Mouse (Mus musculus) lung, postnatal 10 days (tissue): ENCODE data around the gene Mfap3l.
A peak's percentile ranks its signal among the peaks of the same experiment; 100 is the strongest.
"Not testable (repeated sequence)": the region's sequence is repeated elsewhere in the genome, so short reads cannot be mapped to it uniquely, and the experiment has no call there.

Experiments used
- DNase-seq: peaks from one replicate; pipeline ENCODE4 v3.0.0; 2021

Mfap3l gene

DNA sequence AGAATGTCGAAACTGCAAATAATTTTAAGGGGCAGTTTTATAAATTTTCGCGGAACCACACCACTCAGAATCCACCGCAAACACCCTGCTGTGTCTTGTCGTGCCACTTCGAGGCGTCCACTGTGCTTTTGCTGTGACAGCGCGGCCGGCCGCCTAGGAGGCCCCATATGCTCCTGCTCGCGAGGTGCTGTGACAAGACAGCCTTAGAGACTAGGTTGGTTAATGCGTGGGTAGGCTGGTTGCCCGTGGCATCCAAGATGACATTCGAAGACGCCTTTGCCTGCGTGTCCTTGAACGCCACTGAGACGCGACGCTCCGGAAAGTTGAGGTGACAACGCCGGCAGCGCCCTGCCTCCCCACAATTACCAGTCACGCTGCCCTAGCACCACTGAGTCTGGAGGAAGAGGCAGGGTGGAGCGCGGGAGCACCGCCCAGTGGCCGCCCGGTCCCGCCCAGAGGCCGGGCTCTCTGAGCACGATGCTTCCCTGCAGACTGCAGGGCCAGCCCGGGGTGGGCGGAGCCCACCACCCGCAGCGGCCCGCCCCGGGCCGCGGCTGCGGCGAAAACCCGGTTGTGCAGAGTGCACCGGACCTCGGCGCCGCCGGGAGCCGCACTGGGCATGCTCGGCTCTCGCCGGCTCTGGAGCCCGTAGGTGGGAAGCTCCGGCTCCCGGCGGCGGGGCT is at the start of gene Mfap3l:
Gene Mfap3l, plus strand, starts transcription at position 578 of the 683 bp plus-strand sequence.
- DNase-seq: peak; percentile 94

DNA sequence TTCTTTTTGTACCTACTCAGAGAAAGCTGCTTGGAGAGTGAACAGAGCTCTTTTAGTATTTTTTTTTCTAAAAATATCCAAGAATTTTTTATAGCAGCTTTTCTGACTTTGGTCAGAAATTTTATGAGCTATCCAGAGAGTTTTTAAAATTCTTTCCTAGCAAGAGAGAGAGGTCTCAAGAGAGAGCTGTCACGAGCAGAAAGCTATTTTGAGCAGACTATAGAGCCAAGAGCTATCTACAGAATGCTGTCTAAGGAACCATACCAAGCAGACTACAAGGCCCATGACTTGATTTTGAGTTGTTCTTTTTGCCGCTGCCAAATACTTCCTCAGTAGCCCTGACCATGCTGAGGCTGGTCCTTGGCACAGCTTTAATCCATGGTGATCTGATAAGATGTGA is 49.3 kb upstream of the Mfap3l start:
- DNase-seq: no peak

DNA sequence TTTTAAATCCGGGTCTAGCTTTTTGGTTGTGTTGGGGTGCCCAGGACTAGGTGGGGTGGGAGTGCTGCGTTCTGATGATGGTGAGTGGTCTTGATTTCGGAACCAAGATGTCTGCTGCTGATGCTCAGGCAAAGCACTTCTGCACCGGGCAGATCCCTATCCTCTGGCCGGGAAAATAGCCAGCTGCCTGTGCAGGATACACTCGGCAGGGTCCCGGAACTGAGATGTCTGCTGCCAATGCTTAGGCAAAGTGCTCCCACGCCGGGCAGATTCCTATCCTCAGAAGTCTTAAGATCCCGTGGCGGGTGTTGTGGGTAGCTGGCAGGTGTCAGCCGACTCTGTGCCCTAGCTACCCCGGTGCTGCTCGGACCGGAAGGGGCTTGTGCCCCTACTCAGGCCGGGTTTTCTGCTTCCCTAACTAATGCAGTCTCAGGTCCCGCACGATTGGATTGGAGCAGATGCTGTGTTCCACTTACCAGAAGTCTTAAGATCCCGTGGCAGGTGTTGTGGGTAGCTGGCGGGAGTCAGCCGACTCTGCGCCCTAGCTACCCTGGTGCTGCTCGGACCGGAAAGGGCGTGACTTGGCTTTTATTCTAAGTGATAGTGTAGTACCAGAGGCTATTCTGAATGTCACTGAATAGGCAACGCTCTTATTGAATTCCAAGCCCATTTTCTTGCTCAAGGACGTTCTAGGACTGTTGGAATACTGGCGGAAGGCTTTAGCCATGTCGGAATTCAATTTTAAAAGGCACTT is 41.1 kb upstream of the Mfap3l start:
- DNase-seq: not testable (repeated sequence)

DNA sequence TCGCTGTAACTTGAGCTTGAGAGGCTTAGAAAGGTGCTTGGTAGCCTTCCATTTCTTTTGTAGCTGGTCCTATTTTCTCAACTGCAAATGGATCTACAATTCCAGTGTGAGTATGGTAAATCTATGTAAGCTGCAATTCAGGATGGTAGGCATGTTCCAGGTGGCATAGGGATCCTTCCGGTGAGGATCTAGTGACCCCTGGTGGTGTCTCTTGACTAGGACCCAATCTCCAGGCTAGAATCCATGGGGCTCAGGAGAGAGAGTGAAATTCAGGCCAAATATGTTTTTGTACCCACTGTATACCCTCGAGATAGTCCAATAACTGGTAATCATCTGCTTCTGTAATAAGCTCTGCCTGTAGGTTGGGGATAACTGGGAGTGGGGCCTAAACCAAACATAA is 37.9 kb upstream of the Mfap3l start:
- peak; percentile 6 for DNase-seq

DNA sequence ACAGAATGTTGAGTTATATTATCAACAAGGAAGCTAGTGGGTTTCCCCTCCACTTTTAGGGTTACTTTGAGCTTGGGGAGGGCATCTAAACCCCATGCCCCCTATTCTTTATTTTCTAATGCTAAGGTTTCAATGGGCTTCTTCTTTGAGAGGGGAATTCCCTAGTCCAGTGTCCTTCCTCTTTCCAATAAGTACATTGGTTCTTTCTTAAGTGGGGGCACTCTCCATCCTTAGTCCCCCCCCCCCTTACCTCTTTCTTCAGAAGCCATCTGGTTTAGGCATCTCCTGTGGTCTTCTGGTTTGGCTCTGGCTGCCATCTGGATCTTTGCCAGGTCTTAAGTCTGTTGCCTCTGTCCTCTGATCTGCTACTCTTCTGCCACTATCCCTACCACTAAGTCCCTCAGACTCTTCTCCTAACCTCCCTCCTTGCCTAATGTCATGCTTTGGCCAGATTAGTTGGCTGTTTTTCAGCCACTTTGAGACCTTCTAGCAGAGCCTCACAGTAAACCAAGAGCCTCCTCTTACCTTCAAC is 21.0 kb upstream of the Mfap3l start:
- no peak for DNase-seq

DNA sequence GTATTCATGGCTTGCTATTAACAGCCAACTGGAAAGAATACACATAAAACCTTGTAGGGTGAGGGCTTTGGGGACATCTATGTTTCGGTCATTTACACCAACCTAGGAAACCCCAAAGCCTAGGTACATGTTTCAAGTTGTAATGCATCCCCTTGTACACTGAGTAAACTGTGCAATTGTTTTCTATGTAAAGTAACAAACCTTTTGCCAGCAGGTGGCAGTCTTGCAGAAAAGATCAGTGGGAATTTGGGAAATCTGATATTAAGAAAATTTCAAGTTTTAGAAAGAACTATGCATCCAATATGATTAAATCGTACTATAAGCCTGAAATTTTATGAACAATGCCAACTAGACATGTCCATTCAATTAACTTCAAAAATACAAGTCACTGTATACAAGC is 15.7 kb upstream of the Mfap3l start:
- peak; percentile 53 for DNase-seq

DNA sequence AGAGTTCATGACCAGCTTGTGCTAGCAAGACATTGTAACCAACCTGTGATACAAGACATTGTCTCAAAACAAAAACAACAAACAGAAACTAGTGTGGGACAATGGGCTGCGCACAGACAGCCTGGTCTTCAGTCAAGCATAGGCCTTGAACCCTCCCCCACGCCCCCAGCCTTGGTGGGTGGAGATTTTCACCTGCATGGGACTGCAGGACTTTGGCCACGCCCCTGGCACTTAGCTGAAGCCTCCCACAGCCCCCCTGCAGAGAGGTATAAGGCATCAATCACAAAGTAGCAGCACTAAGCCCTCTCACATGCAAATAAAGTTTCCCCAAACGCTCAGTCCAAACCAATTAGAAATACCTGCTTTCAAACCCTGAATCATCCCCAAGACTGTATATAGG is 11.1 kb upstream of the Mfap3l start:
- no peak for DNase-seq

DNA sequence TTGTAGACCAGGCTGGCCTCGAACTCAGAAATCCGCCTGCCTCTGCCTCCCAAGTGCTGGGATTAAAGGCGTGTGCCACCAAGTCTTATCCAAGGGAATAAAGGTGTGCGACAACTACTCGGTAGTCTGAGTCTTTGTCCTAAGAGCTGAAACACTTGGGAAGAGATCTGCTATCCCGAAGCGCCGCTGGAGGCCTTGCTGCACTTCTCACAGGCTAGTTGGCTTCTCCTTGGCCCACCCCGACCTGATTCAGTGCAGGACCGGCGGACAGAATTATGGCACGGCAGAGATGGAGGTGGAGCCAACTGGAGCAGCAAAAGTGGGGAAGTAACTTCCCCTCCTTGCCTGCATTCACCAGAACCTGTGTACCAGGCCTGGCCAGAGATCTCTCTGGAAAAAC is 10.6 kb upstream of the Mfap3l start:
- no peak for DNase-seq

DNA sequence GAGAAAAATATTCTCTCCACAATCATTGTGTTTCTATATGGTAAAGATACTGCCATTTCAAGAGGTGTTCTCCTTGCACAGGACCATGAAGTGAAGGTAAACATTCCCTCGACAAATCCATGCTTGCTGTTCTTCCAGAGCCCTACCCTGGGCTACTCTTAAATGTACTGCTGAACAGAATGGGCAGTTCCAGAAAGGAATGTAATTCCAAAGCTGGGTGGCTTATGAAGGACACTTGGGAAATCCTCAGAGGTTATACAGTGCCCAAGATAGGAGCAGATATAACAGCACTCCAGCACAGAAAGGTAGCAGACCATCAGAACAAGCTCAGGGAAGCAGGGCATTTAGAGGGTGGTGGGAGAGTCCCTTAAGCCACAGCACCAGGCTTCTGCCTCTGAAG is 9.2 kb upstream of the Mfap3l start:
- DNase-seq: no peak

DNA sequence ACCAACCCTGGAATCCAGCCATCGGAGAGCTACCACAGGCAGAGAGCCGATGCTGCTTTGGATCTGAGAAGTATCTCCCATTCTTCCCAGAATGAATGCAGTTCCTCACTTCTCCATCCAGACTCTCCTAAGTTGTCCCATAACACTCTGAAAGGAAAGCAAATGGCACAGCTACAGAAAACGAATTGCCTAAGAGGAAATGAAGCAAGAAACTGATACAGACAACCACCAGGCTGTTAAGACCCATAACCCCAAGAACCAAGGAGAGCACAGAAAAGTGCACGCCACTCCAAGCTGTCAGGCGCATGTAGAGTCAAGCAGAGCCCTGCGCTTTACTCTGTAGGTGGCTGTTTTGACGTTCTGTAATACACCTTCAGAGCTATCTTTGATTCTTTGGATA is 7.9 kb upstream of the Mfap3l start:
- no peak for DNase-seq

DNA sequence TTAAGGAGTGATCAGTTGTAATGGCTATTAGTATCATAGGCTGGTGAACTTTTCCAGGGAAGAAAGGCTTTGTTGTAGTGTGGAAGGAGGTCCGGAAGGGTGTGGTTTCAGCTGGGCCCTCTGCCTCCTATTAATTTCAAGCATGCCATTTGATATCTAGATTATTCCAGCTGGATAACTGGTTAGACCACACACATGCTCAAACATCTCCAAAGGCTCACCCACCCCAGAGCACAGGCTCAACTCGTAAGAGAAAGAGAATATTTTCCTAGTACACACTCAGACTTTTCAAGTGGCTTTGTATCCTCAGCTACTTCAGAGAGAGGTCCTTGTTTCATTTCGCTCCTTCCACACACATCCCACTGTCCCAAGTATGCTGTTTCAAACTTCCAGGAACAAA is 4.7 kb upstream of the Mfap3l start:
- DNase-seq: no peak

DNA sequence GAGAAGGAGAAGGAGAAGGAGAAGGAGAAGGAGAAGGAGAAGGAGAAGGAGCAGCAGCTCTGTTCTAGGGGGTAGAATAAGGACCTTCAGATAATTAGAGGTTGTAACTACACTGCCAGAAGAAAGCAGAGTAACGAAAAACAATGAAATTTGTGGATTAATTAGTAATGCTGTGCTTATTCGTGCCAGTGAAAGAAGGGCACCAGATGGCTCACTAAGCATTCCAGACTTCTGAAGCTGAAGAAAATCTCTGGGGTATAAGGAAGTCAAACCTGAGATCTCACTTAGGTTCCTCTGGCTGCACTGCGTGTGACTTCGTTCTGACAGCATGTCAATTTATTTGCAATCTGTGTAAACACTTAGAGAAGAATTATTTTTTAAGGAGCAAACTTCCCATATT is 3.6 kb upstream of the Mfap3l start:
- DNase-seq: no peak

DNA sequence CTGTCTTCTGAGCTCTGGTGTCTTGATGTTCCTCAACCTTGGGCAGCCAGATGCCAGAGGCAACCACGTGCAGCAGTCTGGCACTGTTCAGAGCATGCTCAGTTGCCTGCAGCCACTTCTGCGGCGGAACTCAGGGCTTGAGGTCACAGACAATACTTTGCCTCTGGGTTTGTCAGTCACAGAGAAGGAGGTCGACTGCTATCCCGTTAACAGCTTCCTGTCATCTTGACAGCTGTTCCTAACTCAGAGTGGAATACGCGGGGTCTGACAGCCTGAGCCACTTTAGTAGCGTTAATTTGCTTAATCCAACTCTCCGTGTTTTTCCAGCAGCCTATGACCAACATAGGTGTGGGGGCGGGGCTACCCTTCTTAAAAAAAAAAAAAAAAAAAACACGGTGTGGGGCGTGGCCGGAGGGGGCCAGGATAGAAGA is 1.1 kb upstream of the Mfap3l start:
- peak; percentile 81 for DNase-seq

DNA sequence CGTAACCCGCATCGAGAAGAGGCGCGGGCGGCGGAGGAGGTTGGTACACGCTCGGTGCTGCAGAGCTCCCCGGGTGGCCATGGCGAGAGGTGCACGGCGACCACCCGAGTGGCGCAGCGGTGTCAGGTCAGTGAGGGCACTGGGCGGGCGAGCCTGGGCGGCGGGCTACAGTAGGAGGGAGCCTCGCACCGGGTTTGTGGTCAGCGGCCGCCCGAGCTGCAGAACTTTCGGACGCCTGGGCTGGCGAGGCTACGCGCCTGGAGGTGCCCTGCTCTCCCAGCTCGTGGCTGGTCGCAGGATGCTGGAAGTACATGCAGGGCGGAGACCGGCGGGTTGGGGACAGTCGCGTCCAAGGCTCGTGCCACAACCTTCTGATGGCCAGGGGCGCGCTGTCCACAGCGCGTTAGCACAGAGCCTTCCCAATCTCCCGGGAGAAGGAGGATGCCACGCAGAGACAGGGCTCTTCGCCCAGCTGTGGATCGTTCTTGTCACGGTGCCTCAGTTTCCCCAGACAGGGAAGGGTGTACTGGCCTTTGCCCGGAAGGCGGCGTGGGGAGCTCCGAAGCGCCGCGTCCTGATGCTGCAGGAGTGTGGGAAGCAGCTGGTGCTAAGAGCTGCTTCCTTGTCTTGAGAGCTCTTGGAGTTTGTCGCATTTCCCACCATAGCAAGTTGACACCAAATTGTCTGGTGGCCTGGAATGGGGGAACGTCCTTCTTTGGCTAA is 467 bp downstream of the Mfap3l start:
- peak; percentile 33 for DNase-seq

DNA sequence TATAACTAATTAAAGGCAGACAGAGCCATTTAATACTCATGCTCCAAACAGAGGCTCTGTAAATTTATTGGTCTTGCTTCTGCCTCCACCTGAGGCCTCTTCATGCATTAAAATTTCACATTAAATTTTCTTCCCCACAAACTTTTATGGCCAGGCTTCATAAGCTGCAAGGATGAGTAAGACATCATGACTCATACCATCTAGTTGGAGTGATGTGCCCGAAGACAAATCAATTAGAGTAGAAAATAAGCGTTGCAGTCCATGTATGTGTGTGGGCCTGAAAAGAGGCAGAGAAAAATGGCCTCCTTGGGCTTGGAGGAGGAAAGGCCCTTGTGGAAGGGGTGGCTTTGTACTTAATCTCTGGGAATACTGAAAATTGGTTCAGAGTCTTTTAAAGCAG is 2.3 kb downstream of the Mfap3l start:
- DNase-seq: no peak

DNA sequence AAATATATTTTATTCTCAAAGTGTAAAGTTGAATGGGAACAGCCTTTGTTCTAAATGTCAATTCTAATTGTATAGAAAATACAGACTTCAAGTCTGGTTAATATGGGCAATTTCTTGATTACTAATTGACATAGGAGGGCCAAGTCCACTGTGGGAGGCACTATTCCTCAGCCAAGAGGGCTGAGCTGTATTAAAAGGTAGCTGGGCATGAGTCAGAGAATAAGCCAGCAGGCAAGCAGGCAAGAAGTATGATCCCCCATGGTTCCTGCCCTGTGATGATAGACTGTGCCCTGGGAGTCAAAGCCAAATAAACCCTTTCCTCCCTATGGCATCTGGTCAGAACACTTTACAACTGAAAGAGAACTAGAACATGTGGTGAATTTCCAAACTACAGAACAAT is 3.2 kb downstream of the Mfap3l start:
- no peak for DNase-seq

DNA sequence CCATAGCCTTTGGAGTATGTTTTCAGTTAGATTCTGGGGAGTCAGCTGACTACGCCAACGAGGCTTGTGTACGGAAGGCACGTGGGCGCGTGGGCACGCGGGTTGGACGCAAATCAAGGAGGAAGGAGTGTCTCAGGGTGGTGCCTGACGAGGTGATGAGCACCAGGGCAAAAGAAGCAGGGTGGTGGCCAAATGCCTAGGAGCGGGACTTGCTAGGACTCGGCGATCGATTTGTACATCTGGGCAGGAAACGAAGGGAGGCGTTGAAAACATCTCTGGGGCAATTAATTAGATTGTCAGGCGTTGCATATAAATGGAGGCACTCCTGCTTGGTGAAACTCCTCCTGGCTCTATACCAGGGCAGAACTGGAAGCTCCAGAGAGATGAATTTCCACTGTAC is 7.4 kb downstream of the Mfap3l start:
- DNase-seq: no peak

DNA sequence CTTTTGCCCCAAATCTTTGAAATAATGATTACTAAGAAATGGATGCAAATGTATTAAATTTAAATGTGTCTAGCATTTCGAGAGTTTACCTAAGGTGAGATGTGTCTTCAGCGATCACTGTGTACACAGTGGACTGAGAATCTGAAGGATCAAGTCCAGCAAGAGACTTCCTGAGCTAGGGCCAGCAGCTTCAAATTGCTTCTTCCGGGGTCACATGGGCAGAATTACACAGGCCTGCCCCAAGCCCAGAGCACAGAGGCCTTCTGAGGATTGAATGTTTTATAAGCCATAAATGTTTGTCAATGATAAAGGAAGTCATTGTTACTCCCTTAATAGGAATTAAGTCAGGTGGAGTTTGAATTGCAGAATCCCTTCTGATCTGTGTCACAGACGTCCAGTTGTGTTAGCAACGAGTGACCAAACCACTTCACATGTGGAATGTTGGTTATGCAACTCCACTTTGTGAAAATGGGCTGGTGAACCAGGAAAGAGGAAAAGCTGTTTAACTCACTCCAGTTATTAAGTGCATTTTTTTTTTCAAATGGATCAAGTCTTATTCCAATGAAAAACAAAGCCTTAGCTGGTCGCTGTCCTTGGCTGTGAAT is 10.9 kb downstream of the Mfap3l start:
- DNase-seq: peak; percentile 54

DNA sequence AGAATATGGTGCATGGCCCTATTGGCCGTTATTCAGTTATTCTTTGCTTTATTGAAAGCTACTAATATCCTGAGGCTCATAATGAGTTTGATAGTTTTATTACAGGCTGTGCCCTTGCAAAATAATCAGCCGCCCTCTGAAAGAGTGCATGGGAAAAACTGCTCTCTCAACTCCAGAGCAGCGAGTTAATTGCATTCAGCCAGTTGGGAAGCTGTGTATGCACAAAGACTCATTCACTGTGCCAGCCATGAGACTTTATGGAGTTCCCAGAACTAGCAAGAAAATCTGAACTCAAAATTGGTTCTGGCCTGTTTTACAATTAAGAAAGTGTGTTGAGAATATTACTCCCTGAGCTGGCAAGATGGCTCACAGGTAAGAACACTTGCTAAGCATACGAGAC is 12.5 kb downstream of the Mfap3l start:
- no peak for DNase-seq

DNA sequence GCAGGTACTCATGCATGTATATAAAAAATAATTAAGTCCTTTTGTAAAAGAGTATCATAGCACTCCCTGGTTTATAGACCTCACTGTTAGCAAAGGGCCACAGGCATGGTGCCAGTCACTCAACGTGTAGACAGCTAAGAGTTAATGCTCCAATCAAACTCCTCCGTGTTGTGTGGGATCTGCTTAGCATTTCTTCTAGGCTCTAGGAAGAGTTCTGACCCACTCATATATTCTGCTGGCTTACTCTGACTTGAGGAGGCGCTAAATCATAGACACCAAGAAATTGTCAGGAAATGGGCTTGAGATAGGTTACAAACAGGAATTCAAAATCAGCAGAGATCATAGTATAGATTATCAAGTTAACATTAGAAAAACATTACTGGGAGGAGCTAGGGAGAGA is 13.3 kb downstream of the Mfap3l start:
- DNase-seq: no peak

DNA sequence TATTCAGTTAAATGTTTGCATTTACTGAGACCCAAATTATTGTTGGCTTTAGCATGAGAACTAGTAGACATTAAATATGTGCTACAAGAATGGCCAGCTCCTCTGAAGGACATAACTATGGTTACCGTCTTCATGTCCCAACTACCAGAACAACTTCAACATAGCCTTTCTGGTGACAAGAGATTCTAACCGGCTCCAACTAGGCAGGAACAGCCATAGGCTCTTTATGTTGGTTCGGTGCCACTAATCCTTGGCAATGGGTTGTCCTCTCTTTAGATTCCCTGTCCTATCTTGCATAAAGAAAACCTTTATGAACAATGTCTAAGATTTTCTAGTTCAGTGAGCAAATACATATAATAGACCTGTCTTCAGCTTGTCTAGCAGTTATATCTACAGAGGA is 14.7 kb downstream of the Mfap3l start:
- DNase-seq: no peak

DNA sequence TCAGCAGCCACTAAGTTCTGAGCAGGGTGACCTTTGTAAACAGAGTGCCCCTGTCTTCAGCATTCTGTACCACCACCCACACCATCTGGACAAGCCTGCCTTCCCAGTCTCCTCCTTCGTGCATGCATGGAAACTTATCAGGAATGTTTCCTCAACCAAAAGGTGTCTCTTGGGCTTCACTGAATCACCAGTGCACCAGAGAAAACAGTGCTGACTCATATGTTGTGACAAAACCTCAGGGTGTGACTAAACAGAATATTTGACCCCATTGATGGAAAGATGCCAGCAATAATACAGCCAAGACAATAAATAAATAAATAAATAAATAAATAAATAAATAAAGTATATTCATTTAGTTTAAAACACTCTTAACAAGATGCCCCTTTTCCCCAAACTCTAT is 16.5 kb downstream of the Mfap3l start:
- DNase-seq: no peak

DNA sequence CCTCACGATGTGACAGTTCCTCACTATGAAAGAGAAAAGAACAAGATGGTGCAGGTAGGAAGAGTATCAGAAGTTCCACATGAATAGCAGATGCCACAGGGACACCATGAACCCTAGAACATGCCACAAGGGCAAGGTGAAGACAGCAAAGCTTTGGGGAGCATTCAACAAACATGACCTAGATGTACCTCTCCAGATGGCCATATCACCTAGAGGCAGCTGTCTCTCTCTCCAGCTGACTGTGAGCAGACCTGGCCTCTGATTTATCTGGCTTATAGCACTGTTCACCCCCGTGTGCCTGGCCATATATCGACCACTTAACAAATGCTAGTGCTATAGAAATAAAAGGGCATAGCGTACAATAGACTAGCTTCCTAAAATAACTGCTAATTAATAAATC is 17.5 kb downstream of the Mfap3l start:
- no peak for DNase-seq
